Mouse (Mus musculus) forebrain, embryonic 12.5 days (tissue): Measurements from ENCODE around the gene 2010111I01Rik. TPM values are rescaled to one million over a fixed set of nuclear protein-coding genes. Genes with fewer than 3 reads are reported as not detected.

Experiments
- ATAC-seq: fragments of 200-750 bp; cut with Nextera tagmentation; 2 replicates; pipeline ENCODE4 v1.8.0; 2017; ENCODE audit warnings: moderate TSS enrichment; ENCODE audit not compliant: low FRiP score
- H3K27ac ChIP-seq: fragments of 300-500 bp; sonication (generic); 2 replicates; pipeline ENCODE4 v1.5.1; 2016; ENCODE audit warnings: mild to moderate bottlenecking
- H3K27me3 ChIP-seq: fragments of 300-500 bp; sonication (generic); 2 replicates; pipeline ENCODE4 v1.6.1; 2016; ENCODE audit warnings: mild to moderate bottlenecking
- H3K36me3 ChIP-seq: fragments of 300-500 bp; sonication (generic); replicated peaks from 2 replicates; pipeline ENCODE4 v1.6.1; 2016; ENCODE audit warnings: mild to moderate bottlenecking
- H3K4me1 ChIP-seq: fragments of 300-500 bp; sonication (generic); 2 replicates; pipeline ENCODE4 v1.6.1; 2016
- H3K4me2 ChIP-seq: fragments of 300-500 bp; sonication (generic); 2 replicates; pipeline ENCODE4 v1.6.1; 2016; ENCODE audit warnings: mild to moderate bottlenecking, moderate library complexity
- H3K4me3 ChIP-seq: fragments of 300-500 bp; sonication (generic); replicated peaks from 2 replicates; pipeline ENCODE4 v1.5.1; 2016; ENCODE audit warnings: mild to moderate bottlenecking
- H3K9ac ChIP-seq: fragments of 300-500 bp; sonication (generic); 2 replicates; pipeline ENCODE4 v1.6.1; 2016; ENCODE audit warnings: mild to moderate bottlenecking
- H3K9me3 ChIP-seq: fragments of 300-500 bp; sonication (generic); 2 replicates; pipeline ENCODE4 v1.6.1; 2016
- WGBS: fragments of 180-500 bp; shearing (Covaris S2); methylation state at CpG from one replicate; pipeline ENCODE4 v1.1.7; 2016; 5-methylcytosine and 5-hydroxymethylcytosine counted together
- polyA plus RNA-seq: library from polyadenylated mRNA; unstranded; fragments of >200 nt; fragmentation: Nextera tagmentation; extraction: Ambion mirVana; gene quantifications from 2 replicates; pipeline ENCODE4 v1.2.1, GENCODE M21; 2016

Gene 2010111I01Rik
- polyA plus RNA-seq, 1 experiment from 2014 or later = 34.3 TPM

DNA sequence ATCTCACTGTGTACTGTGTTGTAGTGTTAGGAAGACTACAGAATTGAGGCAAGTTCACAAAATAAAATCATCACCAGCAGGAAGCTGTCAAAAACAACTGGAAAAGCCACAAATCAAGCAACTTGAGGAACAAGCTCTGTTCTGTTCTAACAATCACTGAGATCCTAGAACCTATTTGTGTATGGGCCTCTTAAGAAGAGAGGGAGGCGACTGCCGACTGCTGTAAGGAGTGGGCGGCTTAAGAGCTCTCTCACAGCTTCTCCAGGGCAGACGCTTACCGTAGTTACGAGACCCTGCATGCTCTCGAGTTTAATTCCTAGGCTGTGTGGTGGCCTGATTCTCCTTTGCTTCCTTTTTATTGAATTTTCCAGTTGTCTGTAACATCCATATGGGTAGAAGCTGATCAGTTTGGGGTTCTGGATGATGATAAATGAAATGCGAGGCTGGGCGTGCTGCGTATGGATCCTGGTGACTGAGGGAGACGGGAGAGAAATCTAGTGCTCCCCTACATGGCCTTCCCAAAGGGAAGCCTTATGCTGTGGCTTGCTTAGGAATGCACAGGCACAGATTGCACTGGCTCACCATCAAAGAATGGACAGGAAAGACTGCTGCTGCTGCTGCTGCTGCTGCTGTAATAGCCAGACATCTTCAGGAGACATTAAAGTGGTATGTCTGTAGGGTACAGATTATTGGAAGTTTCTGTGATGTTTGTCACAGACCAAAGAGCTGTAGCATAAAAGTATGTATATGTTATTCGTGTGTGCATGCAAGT is 286.6 kb downstream of the 2010111I01Rik start:
- Histone ChIP-seq H3K9ac (no peak overlapping the region), H3K27ac (no peak overlapping the region), H3K27me3 (0 out of 2 replicates have a peak, but pooled peaks cover 2% of the 10 kb centered on the region), H3K36me3 (peaks cover 3% of the 10 kb centered on the region; the same call in 1 of the 2 replicates), H3K4me2 (no peak overlapping the region), H3K4me1 (peaks cover 3% of the 10 kb centered on the region; the same call in 1 of the 2 replicates), H3K4me3 (no peak overlapping the region), H3K9me3 (no peaks in the 10 kb centered on the region)
- 68% methylated on average over 12 of the region's 12 CpGs for WGBS
- no peak for ATAC-seq

DNA sequence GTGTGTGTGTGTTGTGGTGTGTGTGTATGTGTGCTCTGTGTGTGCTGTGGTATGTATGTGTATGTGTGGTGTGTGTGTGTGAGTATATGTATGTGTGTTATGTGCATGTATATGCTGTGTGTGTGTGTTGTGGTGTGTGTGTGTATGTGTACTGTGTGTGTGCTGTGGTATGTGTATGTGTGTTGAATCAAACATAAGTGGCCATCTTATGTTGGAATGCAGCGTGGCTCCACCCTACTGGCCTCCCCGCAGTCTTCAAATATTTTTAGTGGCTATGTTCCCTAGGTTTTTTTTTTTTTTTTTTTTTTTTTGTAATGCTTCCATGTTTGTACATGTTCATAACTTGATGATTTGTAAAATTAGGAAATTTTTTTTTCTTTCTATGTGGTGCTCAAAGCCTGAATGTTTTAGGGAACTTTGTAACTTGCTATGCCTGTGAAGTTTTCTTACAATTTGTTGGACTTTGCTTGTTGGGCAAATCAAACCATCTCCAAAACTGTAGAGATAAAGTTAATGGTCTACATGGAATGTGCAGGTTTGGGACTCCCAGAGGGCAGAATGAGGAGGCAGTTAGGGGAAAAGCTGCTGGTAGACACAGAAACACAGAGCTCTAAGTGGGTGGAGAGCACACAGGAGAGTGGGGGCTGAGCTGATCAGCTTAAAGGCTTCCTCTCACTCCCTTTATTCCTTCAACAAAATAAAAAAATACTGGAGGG is 287.8 kb downstream of the 2010111I01Rik start:
- H3K9ac ChIP-seq = no peak overlapping the region
- no peaks in the 10 kb centered on the region for H3K9me3 ChIP-seq
- WGBS = 95% methylated on average over 2 of the region's 2 CpGs
- 0 out of 2 replicates have a peak, but pooled peaks cover 2% of the 10 kb centered on the region for H3K27me3 ChIP-seq
- H3K27ac ChIP-seq = no peak overlapping the region
- no peak for ATAC-seq
- no peak overlapping the region for H3K4me2 ChIP-seq
- peaks cover 3% of the 10 kb centered on the region; the same call in 1 of the 2 replicates for H3K4me1 ChIP-seq
- no peak overlapping the region for H3K4me3 ChIP-seq
- H3K36me3 ChIP-seq = peaks cover 3% of the 10 kb centered on the region; the same call in 1 of the 2 replicates

DNA sequence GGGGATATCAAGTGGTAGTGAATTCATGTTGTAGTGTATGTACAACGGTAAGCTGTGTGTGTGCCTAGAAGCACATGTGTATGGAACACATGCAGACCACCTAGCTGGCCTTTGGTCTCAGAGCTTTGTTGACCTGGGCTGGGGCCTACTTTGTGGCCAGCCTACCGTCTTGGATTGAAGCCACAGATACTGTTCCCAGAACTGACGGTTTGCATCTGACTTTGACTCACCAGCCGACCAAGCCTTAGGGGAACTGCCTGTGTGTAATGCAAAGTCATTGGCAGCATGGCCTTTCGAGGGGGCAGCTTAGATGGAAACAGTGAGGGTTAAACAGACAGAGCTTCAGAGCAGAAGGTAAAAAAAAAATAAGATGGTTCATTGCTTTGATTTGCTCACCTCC is 288.5 kb downstream of the 2010111I01Rik start:
- WGBS = 87% methylated on average over 5 of the region's 5 CpGs

DNA sequence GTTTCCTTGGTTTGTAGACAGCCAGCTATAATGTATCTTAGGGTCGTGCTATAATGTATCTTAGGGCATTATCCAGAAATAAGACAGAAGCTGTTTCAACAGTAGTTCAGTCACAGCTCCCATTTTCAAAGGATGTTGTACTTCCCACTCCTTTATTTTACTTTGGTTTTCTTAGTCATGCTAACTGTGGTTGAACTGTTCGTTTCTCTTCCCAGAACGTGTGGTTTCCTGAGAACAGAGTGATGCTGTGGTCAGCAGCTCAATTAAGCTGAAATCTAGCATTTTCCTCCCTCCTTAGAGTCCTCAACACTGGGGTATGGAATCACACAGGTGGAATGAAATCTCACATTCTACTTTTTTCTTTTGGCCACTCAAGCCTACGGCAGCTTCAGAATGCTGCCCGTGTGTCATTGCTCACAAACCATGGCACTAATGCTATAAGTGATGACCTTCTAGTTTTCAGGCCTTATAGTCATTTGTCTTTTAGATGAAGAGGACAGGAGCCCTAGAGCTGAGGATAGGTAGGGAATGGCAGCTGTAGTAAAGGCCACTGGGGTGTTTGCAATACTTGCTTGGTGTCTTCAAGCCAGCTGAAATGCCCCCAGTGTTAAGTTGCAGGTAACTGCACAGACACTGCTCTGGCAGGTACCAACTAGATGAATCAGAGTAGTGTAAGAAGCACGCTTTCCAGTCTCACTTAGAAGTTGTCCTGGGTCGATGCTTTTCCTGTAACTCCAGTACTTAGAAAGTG is 289.4 kb downstream of the 2010111I01Rik start:
- no peak for ATAC-seq

More for the DNA sequence above, 288.5 kb downstream of the 2010111I01Rik start:
- peaks cover 3% of the 10 kb centered on the region; the same call in 1 of the 2 replicates for H3K4me1 ChIP-seq
- ATAC-seq = no peak
- no peak overlapping the region for H3K4me2 ChIP-seq
- H3K9me3 ChIP-seq = no peaks in the 10 kb centered on the region
- 0 out of 2 replicates have a peak, but pooled peaks cover 2% of the 10 kb centered on the region for H3K27me3 ChIP-seq
- peaks cover 3% of the 10 kb centered on the region; the same call in 1 of the 2 replicates for H3K36me3 ChIP-seq
- H3K27ac ChIP-seq = no peak overlapping the region
- no peak overlapping the region for H3K9ac ChIP-seq
- H3K4me3 ChIP-seq = no peak overlapping the region

DNA sequence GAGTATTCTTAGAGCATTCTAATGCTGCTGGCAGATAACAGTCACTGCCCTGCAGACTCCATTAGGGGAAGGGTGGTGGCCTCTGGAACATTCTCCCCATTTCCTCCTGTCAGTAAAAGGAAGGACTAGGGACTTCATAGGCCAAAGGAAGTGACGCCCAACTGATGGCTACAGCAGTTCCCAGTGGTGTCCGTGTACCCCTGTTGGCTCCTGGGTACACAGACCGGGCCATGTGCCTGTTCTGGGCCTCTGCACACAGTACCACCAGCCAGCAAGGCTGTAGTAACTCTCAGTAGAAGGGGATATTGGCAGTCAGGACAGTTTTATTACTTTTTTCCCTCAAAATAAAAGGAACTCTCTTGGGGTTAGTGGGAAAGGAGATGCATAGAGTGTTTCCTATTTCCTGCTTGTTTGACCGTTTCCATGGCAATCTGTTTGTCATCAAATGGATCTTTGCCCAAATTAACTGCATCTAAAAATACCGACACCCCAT is 290.9 kb downstream of the 2010111I01Rik start:
- H3K9me3 ChIP-seq = no peaks in the 10 kb centered on the region
- H3K4me3 ChIP-seq = no peak overlapping the region
- peaks cover 3% of the 10 kb centered on the region; the same call in 1 of the 2 replicates for H3K36me3 ChIP-seq
- no peak overlapping the region for H3K4me2 ChIP-seq
- no peak overlapping the region for H3K27ac ChIP-seq
- H3K9ac ChIP-seq = no peak overlapping the region
- no peak for ATAC-seq
- peaks cover 16% of the 10 kb centered on the region for H3K4me1 ChIP-seq
- no peaks in the 10 kb centered on the region for H3K27me3 ChIP-seq
- 90% methylated on average over 5 of the region's 5 CpGs for WGBS

More for the DNA sequence above, 289.4 kb downstream of the 2010111I01Rik start:
- no peak overlapping the region for H3K4me3 ChIP-seq
- H3K27ac ChIP-seq = no peak overlapping the region
- no peak overlapping the region for H3K9ac ChIP-seq
- WGBS = 93% methylated on average over 7 of the region's 7 CpGs
- H3K36me3 ChIP-seq = peaks cover 3% of the 10 kb centered on the region; the same call in 1 of the 2 replicates
- 0 out of 2 replicates have a peak, but pooled peaks cover 2% of the 10 kb centered on the region for H3K27me3 ChIP-seq
- no peak overlapping the region for H3K4me2 ChIP-seq
- peaks cover 4% of the 10 kb centered on the region; the same call in 1 of the 2 replicates for H3K4me1 ChIP-seq
- H3K9me3 ChIP-seq = no peaks in the 10 kb centered on the region

DNA sequence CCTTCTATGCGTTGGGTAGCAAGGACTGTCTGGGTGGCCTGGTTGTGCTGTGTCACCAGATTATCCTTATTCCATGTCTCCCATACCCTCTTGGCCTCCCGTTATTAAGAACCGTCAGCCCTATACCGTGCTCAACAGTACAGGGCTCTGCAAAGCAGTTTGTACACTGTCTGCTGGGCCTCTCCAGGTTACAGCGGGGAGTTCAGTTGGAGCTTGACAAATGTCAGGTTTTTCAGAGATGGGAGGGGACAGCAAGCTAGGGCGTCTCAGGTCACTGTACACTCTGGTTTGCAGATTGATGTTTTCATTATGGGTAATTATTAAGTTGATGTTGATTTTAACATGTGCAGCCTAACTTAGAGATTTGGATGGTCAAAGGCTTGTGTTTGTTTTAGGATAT is 291.5 kb downstream of the 2010111I01Rik start:
- Histone ChIP-seq H3K4me3 (no peak overlapping the region), H3K9ac (no peak overlapping the region), H3K9me3 (no peaks in the 10 kb centered on the region), H3K27me3 (no peaks in the 10 kb centered on the region), H3K36me3 (peaks cover 3% of the 10 kb centered on the region; the same call in 1 of the 2 replicates), H3K4me1 (peaks cover 21% of the 10 kb centered on the region), H3K27ac (no peak overlapping the region), H3K4me2 (no peak overlapping the region)
- 90% methylated on average over 6 of the region's 6 CpGs for WGBS
- ATAC-seq = no peak

DNA sequence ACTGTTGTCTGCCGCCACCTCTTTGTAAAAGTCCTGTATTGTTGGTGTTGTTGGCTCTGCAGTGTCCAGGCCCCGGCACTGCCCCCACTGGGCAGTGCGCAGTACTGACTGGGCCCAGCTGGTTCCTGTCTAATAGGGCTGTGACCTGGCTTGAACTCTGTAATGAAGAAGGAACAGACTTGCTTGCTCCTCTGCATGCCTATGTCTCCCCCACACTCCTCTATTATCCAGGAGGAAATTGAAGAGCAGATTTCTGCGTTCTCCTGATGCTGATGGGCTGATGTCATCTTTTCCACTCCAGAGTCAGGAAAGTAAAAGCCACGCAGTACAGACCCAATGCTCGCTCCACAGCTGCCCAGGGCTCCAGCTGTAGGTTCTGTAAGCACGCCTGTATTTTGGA is 292.1 kb downstream of the 2010111I01Rik start:
- no peak overlapping the region for H3K4me3 ChIP-seq
- no peaks in the 10 kb centered on the region for H3K27me3 ChIP-seq
- H3K9ac ChIP-seq = no peak overlapping the region
- H3K4me1 ChIP-seq = peaks cover 21% of the 10 kb centered on the region
- H3K4me2 ChIP-seq = no peak overlapping the region
- ATAC-seq = peak; percentile 54; the same call in 1 of the 2 replicates
- 67% methylated on average over 7 of the region's 7 CpGs for WGBS
- H3K36me3 ChIP-seq = peaks cover 3% of the 10 kb centered on the region; the same call in 1 of the 2 replicates
- H3K9me3 ChIP-seq = no peaks in the 10 kb centered on the region
- H3K27ac ChIP-seq = no peak overlapping the region

DNA sequence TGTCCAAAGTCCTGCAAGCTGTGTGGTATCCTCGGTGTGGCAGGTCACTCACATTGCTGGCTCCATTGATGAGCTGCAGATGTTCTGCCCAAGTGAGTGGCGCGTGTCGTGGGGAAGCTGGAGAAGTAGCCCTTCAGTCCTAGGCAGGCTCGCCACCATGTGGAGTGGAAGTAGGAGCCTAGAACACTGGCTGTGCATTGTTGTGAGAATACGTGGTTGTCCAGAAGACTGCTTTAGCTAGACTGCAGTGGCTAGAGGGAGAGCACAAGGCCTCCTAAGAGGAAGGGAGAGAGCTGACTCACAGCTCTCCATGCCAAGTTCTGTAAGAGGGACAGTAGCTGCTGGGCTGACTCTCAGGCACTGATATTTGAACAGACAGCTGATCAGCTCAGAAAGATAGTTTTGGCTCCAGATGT is 293.5 kb downstream of the 2010111I01Rik start:
- no peak overlapping the region for H3K4me3 ChIP-seq
- no peak overlapping the region for H3K9ac ChIP-seq
- no peak overlapping the region for H3K27ac ChIP-seq
- peaks cover 21% of the 10 kb centered on the region for H3K4me1 ChIP-seq
- H3K36me3 ChIP-seq = peaks cover 3% of the 10 kb centered on the region; the same call in 1 of the 2 replicates
- H3K4me2 ChIP-seq = no peak overlapping the region
- 84% methylated on average over 6 of the region's 6 CpGs for WGBS
- no peak for ATAC-seq
- H3K9me3 ChIP-seq = no peaks in the 10 kb centered on the region
- no peaks in the 10 kb centered on the region for H3K27me3 ChIP-seq

DNA sequence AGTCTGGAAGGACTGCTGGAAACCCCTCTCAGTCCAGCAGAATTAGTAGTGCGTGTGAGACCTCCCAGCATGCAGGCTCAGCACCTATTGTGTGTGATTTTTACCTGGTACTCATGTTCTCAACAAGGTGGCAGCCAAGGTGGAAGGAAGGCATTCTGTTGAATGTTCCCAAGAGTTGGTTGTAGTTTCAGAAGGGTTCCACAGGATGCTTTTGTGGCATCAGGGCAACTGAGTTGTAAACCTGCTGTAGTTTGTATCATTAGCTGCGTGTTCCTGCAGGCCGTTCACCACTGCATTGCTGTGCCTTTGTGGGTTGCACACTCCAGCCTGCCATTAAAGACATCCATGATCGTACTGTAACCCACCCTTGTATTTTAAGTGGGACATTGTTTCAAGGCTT is 294.0 kb downstream of the 2010111I01Rik start:
- H3K9ac ChIP-seq = no peak overlapping the region
- peaks cover 21% of the 10 kb centered on the region for H3K4me1 ChIP-seq
- no peak for ATAC-seq
- H3K4me2 ChIP-seq = no peak overlapping the region
- H3K27me3 ChIP-seq = no peaks in the 10 kb centered on the region
- WGBS = 94% methylated on average over 4 of the region's 4 CpGs
- no peak overlapping the region for H3K27ac ChIP-seq
- no peaks in the 10 kb centered on the region for H3K9me3 ChIP-seq
- H3K36me3 ChIP-seq = peaks cover 3% of the 10 kb centered on the region; the same call in 1 of the 2 replicates
- H3K4me3 ChIP-seq = no peak overlapping the region

DNA sequence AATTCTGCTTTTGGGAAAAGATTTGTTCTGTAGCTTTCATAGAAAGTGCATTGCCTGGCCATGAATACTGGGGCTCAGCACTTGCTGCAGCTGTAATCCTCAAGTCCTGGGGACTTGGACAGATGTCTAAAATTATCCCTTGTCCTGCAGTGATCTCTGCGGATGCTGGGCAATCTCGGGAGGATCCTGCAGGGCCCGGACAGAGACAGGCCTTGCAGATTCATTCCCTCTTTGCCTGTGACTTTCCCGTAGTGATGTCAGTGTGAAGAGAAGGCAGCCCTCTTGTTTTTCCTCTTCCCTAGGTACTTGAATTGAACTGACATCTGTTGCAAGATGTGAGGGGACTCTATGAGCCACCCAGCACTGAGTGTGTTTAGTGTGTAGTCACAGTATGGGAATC is 295.4 kb downstream of the 2010111I01Rik start:
- H3K9ac ChIP-seq = no peak overlapping the region
- peak overlapping the region; percentile 5; the same call in 1 of the 2 replicates for H3K27ac ChIP-seq
- H3K4me3 ChIP-seq = no peak overlapping the region
- no peaks in the 10 kb centered on the region for H3K9me3 ChIP-seq
- H3K27me3 ChIP-seq = no peaks in the 10 kb centered on the region
- WGBS = 52% methylated on average over 4 of the region's 4 CpGs
- no peaks in the 10 kb centered on the region for H3K36me3 ChIP-seq
- no peak for ATAC-seq
- H3K4me1 ChIP-seq = peaks cover 21% of the 10 kb centered on the region
- H3K4me2 ChIP-seq = no peak overlapping the region

DNA sequence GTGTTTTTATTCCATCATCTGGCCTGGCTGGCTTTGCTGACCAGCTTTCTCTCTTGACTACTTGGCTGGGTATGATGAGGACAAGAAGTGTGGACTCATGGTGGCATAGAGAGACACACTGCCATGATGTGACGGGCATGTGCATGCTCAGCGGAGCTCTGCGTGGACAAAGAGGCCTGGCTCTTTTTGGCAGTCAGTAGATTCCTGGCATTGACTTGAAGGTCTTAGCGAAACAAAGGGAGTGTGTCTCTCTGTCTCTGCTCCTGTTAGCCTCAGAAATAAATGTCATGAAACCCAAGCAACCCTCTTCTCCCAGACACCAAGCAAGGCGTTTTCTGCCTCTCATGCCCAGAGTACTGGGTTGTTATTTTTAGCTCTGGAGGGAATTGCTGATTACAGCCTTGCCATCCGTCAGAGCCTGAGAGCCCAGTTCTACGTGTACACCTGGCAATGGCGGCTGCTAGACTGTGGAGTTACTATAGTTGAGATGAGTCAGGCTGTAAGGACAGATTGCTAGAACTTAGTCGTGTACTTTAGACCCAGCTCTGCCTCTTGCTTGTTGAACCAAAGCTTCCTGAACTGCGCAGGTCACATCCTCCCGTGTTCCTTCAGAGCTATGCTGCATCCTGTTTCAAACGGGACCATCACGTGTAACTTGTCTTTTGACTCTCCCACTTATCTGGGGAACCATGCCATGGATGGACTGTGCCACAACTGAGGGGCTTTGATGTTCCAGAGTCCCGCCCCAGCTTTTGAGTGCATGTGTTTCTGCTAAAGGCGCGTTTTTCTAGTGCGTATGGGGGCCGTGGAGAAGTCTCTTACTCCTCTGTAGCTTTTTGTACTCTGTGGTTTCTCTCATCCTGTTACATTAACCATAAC is 296.3 kb downstream of the 2010111I01Rik start:
- Histone ChIP-seq H3K4me3 (no peak overlapping the region), H3K9ac (no peak overlapping the region), H3K27me3 (no peaks in the 10 kb centered on the region), H3K9me3 (no peaks in the 10 kb centered on the region), H3K27ac (peak overlapping the region; percentile 5; the same call in 1 of the 2 replicates), H3K4me2 (no peak overlapping the region), H3K36me3 (no peaks in the 10 kb centered on the region), H3K4me1 (peaks cover 21% of the 10 kb centered on the region)
- ATAC-seq = peak; percentile 31; the same call in 1 of the 2 replicates
- 74% methylated on average over 18 of the region's 18 CpGs for WGBS
